In genomic region chr17:90141602-90142001, GRCm38 (mm10) we compare ENCODE assay signal across 10 mouse cellular contexts.
DNase-seq lines count a peak whose midpoint lies in the region; ATAC-seq lines count a peak whose summit lies in the region.
"Had no signal": no experiment of that assay in that cellular context is flagged by ENCODE, and none has a peak within 500 bp of the region (broad histone marks: within the 10 kb centered on the region; RNA-seq: fewer than 3 reads in every experiment).

No protein-coding gene starts in this region.

- intact Hi-C loops in heart, postnatal 36 days (cut with DNase I) = no loop called here

- ATAC-seq in erythroid progenitor cell, adult 5-6 weeks (replicated peaks; ENCODE audit: low FRiP score, poor library complexity, severe bottlenecking) = no peak

- DNase-seq in heart, postnatal 4 days = peak; percentile 10
- no peak for DNase-seq in heart, postnatal 36 days
- DNase-seq in urinary bladder, adult 2 months (ENCODE audit: low spot score) = peak; percentile 21
- no peak for DNase-seq in urinary bladder, postnatal 10 days (ENCODE audit: low spot score)
- peak; percentile 28 for DNase-seq in embryo, embryonic 11 days
- no peak for DNase-seq in forebrain, embryonic 10.5 days (ENCODE audit: extremely low spot score, low spot score)
- no peak for DNase-seq in ovary, adult 18-20 months (ENCODE audit: low spot score)

- no peaks in the 10 kb centered on the region for H3K36me3 ChIP-seq in forebrain, embryonic 10.5 days (replicated peaks)
- H3K36me3 ChIP-seq: G1E had no signal

- 50% methylated on average over 4 of the region's 4 CpGs for WGBS in forebrain, embryonic 10.5 days

- H3K4me3 ChIP-seq in forebrain, embryonic 10.5 days = no peak overlapping the region
- H3K4me3 ChIP-seq: erythroblast, embryonic 14.5 days had no signal

- no peak overlapping the region for H3K27ac ChIP-seq in forebrain, embryonic 10.5 days

- no peaks in the 10 kb centered on the region for H3K9me3 ChIP-seq in forebrain, embryonic 10.5 days
- H3K9me3 ChIP-seq: G1E had no signal

- no peaks in the 10 kb centered on the region for H3K4me1 ChIP-seq in forebrain, embryonic 10.5 days

- no peaks in the 10 kb centered on the region for H3K27me3 ChIP-seq in forebrain, embryonic 10.5 days (ENCODE audit: poor library complexity, severe bottlenecking)

Comparison
In these comparisons a context has a peak if more than half of its experiments do, and no peak if none do; other contexts are left out.
1. DNase-seq: peak in heart, postnatal 4 days (single experiment), urinary bladder, adult 2 months (single experiment) and embryo, embryonic 11 days (single experiment); none in heart, postnatal 36 days (0 of 2), urinary bladder, postnatal 10 days (single experiment), forebrain, embryonic 10.5 days (single experiment) and ovary, adult 18-20 months (single experiment).